Mouse (Mus musculus): ENCODE measurements around the gene Neu2.

- no peak for TF ChIP-seq CTCF (IDR thresholded peaks at IDR 0.05; ENCODE audit: low read depth)
- TF ChIP-seq EP300 (IDR thresholded peaks at IDR 0.05; ENCODE audit: low read depth), result no peak
These were observed 110.6 kb downstream of the Neu2 start, which contains the start of gene Inpp5d for GRCm38 (mm10) chr1:87620211-87620668.

All from liver, postnatal 0 days (tissue).